Mouse (Mus musculus) kidney, adult 2 months (tissue): ENCODE results near the gene Agpat3.

Experiments used
- CTCF ChIP-seq: fragments of 200-500 bp; conservative IDR thresholded peaks from 2 replicates; pipeline ENCODE4 v1.5.1; 2011; ENCODE audit warnings: low read depth, mild to moderate bottlenecking, control low read depth, low read length, moderate library complexity, mixed read lengths; ENCODE audit not compliant: insufficient read depth, insufficient read length
- POLR2A ChIP-seq: fragments of 200-500 bp; IDR thresholded peaks from one replicate; pipeline ENCODE4 v1.6.1; 2011; ENCODE audit warnings: low read depth, low read length, control low read depth

- TF ChIP-seq POLR2A (no peak), CTCF (no peak)
Measured at GRCm38 (mm10) chr10:78259702-78260101, 92.6 kb downstream of the Agpat3 start.
